8 mouse cellular contexts compared by ENCODE assay signal in genomic region chr8:95914905-95915643, GRCm38 (mm10). TPM values are rescaled to one million over a fixed set of nuclear protein-coding genes. Genes with fewer than 3 reads are reported as not detected.
A peak's percentile ranks its signal among the peaks of the same experiment; 100 is the strongest.
DNase-seq lines count a peak whose midpoint lies in the region; ATAC-seq and TF ChIP-seq lines count a peak whose summit lies in the region.

No protein-coding gene starts in this region.

- H3K27me3 ChIP-seq in MEL (ENCODE audit: control insufficient read depth in 1 of 2, insufficient read depth in 2 of 2, low read length in 2 of 2) = peaks cover 1 to 4% of the 10 kb centered on the region in 2 experiments; a peak in 2 of 4 replicates
- no peaks in the 10 kb centered on the region for H3K27me3 ChIP-seq in forebrain, embryonic 14.5 days (replicated peaks; ENCODE audit: control insufficient read depth, insufficient read depth, low read length)
- H3K27me3 ChIP-seq in lung, embryonic 16.5 days (ENCODE audit: control insufficient read depth, insufficient read depth, low read depth, low read length) = no peaks in the 10 kb centered on the region

- 8% methylated on average over 7 of the region's 7 CpGs for WGBS in forebrain, embryonic 14.5 days
- 8% methylated on average over 7 of the region's 7 CpGs for WGBS in lung, embryonic 16.5 days

- TF ChIP-seq RAD21 in MEL (IDR thresholded peaks at IDR 0.05; ENCODE audit: low read depth, low read length) = peak; percentile 94

- H3K9ac ChIP-seq in MEL (ENCODE audit: control insufficient read depth, low read depth, low read length, poor library complexity, severe bottlenecking) = no peak overlapping the region
- no peak overlapping the region for H3K9ac ChIP-seq in forebrain, embryonic 14.5 days (ENCODE audit: low read length)
- H3K9ac ChIP-seq in lung, embryonic 16.5 days (ENCODE audit: low read length) = no peak overlapping the region

- no peaks in the 10 kb centered on the region for H3K79me2 ChIP-seq in MEL (ENCODE audit: control insufficient read depth, insufficient read depth, low read length, poor library complexity)

- no peak for TF ChIP-seq EP300 in MEL (IDR thresholded peaks at IDR 0.05; ENCODE audit: low read depth in 1 of 2, low read length in 2 of 2)

- DNase-seq in MEL (ENCODE audit: low read depth, low spot score) = peak; percentile 74
- peak; percentile 86 for DNase-seq in forebrain, embryonic 14.5 days (ENCODE audit: low spot score)
- DNase-seq in layer of hippocampus, adult 2 months (ENCODE audit: low spot score in 2 of 2) = peak; percentile 76 to 89
- DNase-seq in ovary, postnatal 36 days (ENCODE audit: low spot score) = peak; percentile 68
- DNase-seq in thymus, postnatal 25 days = peak; percentile 58

- no peak overlapping the region for H3K27ac ChIP-seq in MEL (ENCODE audit: control insufficient read depth, low read depth, low read length)
- H3K27ac ChIP-seq in forebrain, embryonic 14.5 days (ENCODE audit: low read depth, low read length) = no peak overlapping the region
- H3K27ac ChIP-seq in layer of hippocampus, adult 2 months = no peak overlapping the region
- no peak overlapping the region for H3K27ac ChIP-seq in lung, embryonic 16.5 days (ENCODE audit: low read length)

- no peaks in the 10 kb centered on the region for H3K4me1 ChIP-seq in MEL (ENCODE audit: control insufficient read depth in 1 of 2, insufficient read depth in 2 of 2, low read length in 2 of 2)
- H3K4me1 ChIP-seq in forebrain, embryonic 14.5 days (ENCODE audit: control insufficient read depth, insufficient read depth, low read length) = no peaks in the 10 kb centered on the region
- H3K4me1 ChIP-seq in lung, embryonic 16.5 days (replicated peaks; ENCODE audit: control insufficient read depth, insufficient read depth, low read length) = peaks cover 6% of the 10 kb centered on the region; the same call in 1 of the 2 replicates

- TF ChIP-seq POLR2A in MEL (IDR thresholded peaks at IDR 0.05; ENCODE audit: control insufficient read depth in 1 of 2, insufficient read depth in 1 of 2, low read depth in 1 of 2, low read length in 2 of 2, poor library complexity in 1 of 2) = no peak

- TF ChIP-seq CTCF in MEL (IDR thresholded peaks at IDR 0.05 in 2 of 3, conservative IDR thresholded peaks at IDR 0.05 in 1 of 3; ENCODE audit: control insufficient read depth in 1 of 3, insufficient read depth in 1 of 3, low read depth in 2 of 3, low read length in 3 of 3, poor library complexity in 1 of 3, severe bottlenecking in 1 of 3) = peak; percentile 83 to 91 (median 90)
- peak; percentile 86 for TF ChIP-seq CTCF in layer of hippocampus, adult 2 months (conservative IDR thresholded peaks at IDR 0.05)

- no peaks in the 10 kb centered on the region for H3K36me3 ChIP-seq in MEL (ENCODE audit: control insufficient read depth in 1 of 2, insufficient read depth in 2 of 2, low read length in 2 of 2)
- no peaks in the 10 kb centered on the region for H3K36me3 ChIP-seq in forebrain, embryonic 14.5 days (ENCODE audit: control insufficient read depth, insufficient read depth, low read length)
- no peaks in the 10 kb centered on the region for H3K36me3 ChIP-seq in lung, embryonic 16.5 days (ENCODE audit: control insufficient read depth, insufficient read depth, low read length)

- ATAC-seq in cerebellum, adult (ENCODE audit: insufficient number of reproducible peaks, low FRiP score, low TSS enrichment) = peak; percentile 88
- ATAC-seq in forebrain, embryonic 14.5 days = peak; percentile 89
- peak; percentile 59 to 88; a peak in 3 of 4 replicates for ATAC-seq in hematopoietic stem cell, adult 5-6 weeks (replicated peaks in 1 of 2; ENCODE audit: insufficient read depth in 1 of 2, low FRiP score in 2 of 2, low TSS enrichment in 1 of 2, low read depth in 1 of 2, poor library complexity in 2 of 2, severe bottlenecking in 2 of 2)
- ATAC-seq in lung, embryonic 16.5 days (ENCODE audit: low read depth) = peak; percentile 67

- no peak overlapping the region for H3K4me2 ChIP-seq in forebrain, embryonic 14.5 days (ENCODE audit: low read length)
- no peak overlapping the region for H3K4me2 ChIP-seq in lung, embryonic 16.5 days (ENCODE audit: low read depth, low read length)

- no peak overlapping the region for H3K4me3 ChIP-seq in MEL (ENCODE audit: control insufficient read depth in 1 of 2, insufficient read depth in 1 of 2, low read depth in 2 of 2, low read length in 2 of 2)
- H3K4me3 ChIP-seq in forebrain, embryonic 14.5 days (ENCODE audit: low read depth, low read length) = no peak overlapping the region
- H3K4me3 ChIP-seq in layer of hippocampus, adult 2 months = no peak overlapping the region
- H3K4me3 ChIP-seq in lung, embryonic 16.5 days (ENCODE audit: low read length) = no peak overlapping the region

- no peaks in the 10 kb centered on the region for H3K9me3 ChIP-seq in MEL (replicated peaks; ENCODE audit: insufficient read depth, low read length)
- no peaks in the 10 kb centered on the region for H3K9me3 ChIP-seq in forebrain, embryonic 14.5 days (replicated peaks; ENCODE audit: control insufficient read depth, low read length)
- H3K9me3 ChIP-seq in lung, embryonic 16.5 days (ENCODE audit: control insufficient read depth, low read length) = no peaks in the 10 kb centered on the region

TF ChIP-seq in MEL, 35 proteins besides CTCF, POLR2A, EP300 and RAD21:
- TF ChIP-seq ZKSCAN1 (IDR thresholded peaks at IDR 0.05; ENCODE audit: low read depth, low read length) = no peak
- TF ChIP-seq SIN3A (IDR thresholded peaks at IDR 0.05; ENCODE audit: low read length) = 0 out of 2 replicates have a peak, but pooled peaks have one; percentile 11
- no peak for TF ChIP-seq USF2 (IDR thresholded peaks at IDR 0.05; ENCODE audit: borderline replicate concordance in 1 of 2, insufficient read depth in 1 of 2, low read depth in 1 of 2, low read length in 2 of 2)
- TF ChIP-seq RCOR1 (IDR thresholded peaks at IDR 0.05; ENCODE audit: low read depth, low read length) = no peak
- TF ChIP-seq SMC3 (IDR thresholded peaks at IDR 0.05; ENCODE audit: low read depth, low read length) = peak; percentile 80
- peak; percentile 79 for TF ChIP-seq ZC3H11A (IDR thresholded peaks at IDR 0.05; ENCODE audit: low read depth, low read length)
- TF ChIP-seq ZNF384 (IDR thresholded peaks at IDR 0.05; ENCODE audit: low read depth, low read length) = no peak
- TF ChIP-seq E2F4 (IDR thresholded peaks at IDR 0.05; ENCODE audit: borderline replicate concordance, low read depth, low read length) = no peak
- TF ChIP-seq CHD1 (IDR thresholded peaks at IDR 0.05; ENCODE audit: low read depth, low read length) = no peak
- no peak for TF ChIP-seq TAL1 (IDR thresholded peaks at IDR 0.05; ENCODE audit: low read length)
- TF ChIP-seq POLR2AphosphoS2 (IDR thresholded peaks at IDR 0.05; ENCODE audit: low read length) = no peak
- TF ChIP-seq MAX (IDR thresholded peaks at IDR 0.05; ENCODE audit: low read length) = no peak

RNA-seq across cellular contexts. Expression of gene Got2, which starts 26.7 kb away (rescaled TPM):
- 179 and 209 TPM in 2 replicates for total RNA-seq in MEL (2012; rRNA removed)
- 100 to 1,000 TPM; 105 to 421 TPM for polyA plus RNA-seq in MEL (2012; ENCODE audit: insufficient read depth in 1 of 2, insufficient read length in 2 of 2, low read depth in 1 of 2, low replicate concordance in 2 of 2, missing spikeins in 1 of 2)
- 107 and 116 TPM in 2 replicates for polyA plus RNA-seq in forebrain, embryonic 14.5 days (2014; fragmentation: Nextera tagmentation; extraction: Ambion mirVana)
- 81.4 and 96.3 TPM in 2 replicates for total RNA-seq in hematopoietic stem cell, adult 5-6 weeks (2017)
- 100 to 1,000 TPM; 222 to 232 TPM for total RNA-seq in layer of hippocampus, adult 2 months (2021)
- 132 and 144 TPM in 2 replicates for polyA plus RNA-seq in lung, embryonic 16.5 days (2015; fragmentation: Nextera tagmentation; extraction: Ambion mirVana)
